Mouse (Mus musculus): ENCODE data around the gene Tollip. TPM values are rescaled to one million over a fixed set of nuclear protein-coding genes. Genes with fewer than 3 reads are reported as not detected.

The Tollip gene
- polyA plus RNA-seq (2015; fragmentation: Nextera tagmentation; extraction: Ambion mirVana), result 32.3 and 43.3 TPM in 2 replicates

- Histone ChIP-seq H3K4me2 (no peak within 1 kb of the TSS), H3K27me3 (peaks cover 7% of the 10 kb centered on the region), H3K4me3 (no peak within 1 kb of the TSS), H3K27ac (no peak within 1 kb of the TSS), H3K9me3 (replicated peaks) (no peaks in the 10 kb centered on the region), H3K4me1 (replicated peaks) (no peaks in the 10 kb centered on the region), H3K9ac (no peak within 1 kb of the TSS), H3K36me3 (no peaks in the 10 kb centered on the region)
- WGBS, result 94% methylated on average over 2 of the region's 2 CpGs
- no peak for ATAC-seq (replicated peaks; ENCODE audit: insufficient number of reproducible peaks, insufficient read depth, low FRiP score, low read depth)
Observed at GRCm38 (mm10) chr7:141918407-141918806, at the start of gene Tollip. Tollip (minus strand) TSS chr7:141918507.

- no peak overlapping the region for H3K4me2 ChIP-seq
- H3K4me1 ChIP-seq (replicated peaks), result no peaks in the 10 kb centered on the region
- H3K27me3 ChIP-seq, result 0 out of 2 replicates have a peak, but pooled peaks cover 15% of the 10 kb centered on the region
- no peak for ATAC-seq (replicated peaks; ENCODE audit: insufficient number of reproducible peaks, insufficient read depth, low FRiP score, low read depth)
- no peak overlapping the region for H3K9ac ChIP-seq
- no peaks in the 10 kb centered on the region for H3K9me3 ChIP-seq (replicated peaks)
- H3K36me3 ChIP-seq, result no peaks in the 10 kb centered on the region
- H3K27ac ChIP-seq, result no peak overlapping the region
- H3K4me3 ChIP-seq, result no peak overlapping the region
- 67% methylated on average over 2 of the region's 2 CpGs for WGBS
Observed at GRCm38 (mm10) chr7:141966281-141966680, 48.0 kb upstream of the Tollip start.

GRCm38 (mm10) chr7:141962521-141962920, 44.2 kb upstream of the Tollip start:
- Histone ChIP-seq H3K4me1 (replicated peaks) (no peaks in the 10 kb centered on the region), H3K36me3 (no peaks in the 10 kb centered on the region), H3K4me3 (no peak overlapping the region), H3K4me2 (no peak overlapping the region), H3K9me3 (replicated peaks) (no peaks in the 10 kb centered on the region), H3K9ac (no peak overlapping the region), H3K27ac (no peak overlapping the region), H3K27me3 (peaks cover 14% of the 10 kb centered on the region; the same call in 1 of the 2 replicates)
- WGBS, result 78% methylated on average over 3 of the region's 3 CpGs
- no peak for ATAC-seq (replicated peaks; ENCODE audit: insufficient number of reproducible peaks, insufficient read depth, low FRiP score, low read depth)

- H3K4me2 ChIP-seq, result no peak overlapping the region
- H3K9ac ChIP-seq, result no peak overlapping the region
- H3K4me1 ChIP-seq (replicated peaks), result no peaks in the 10 kb centered on the region
- no peaks in the 10 kb centered on the region for H3K9me3 ChIP-seq (replicated peaks)
- no peak overlapping the region for H3K4me3 ChIP-seq
- 72% methylated on average over 3 of the region's 3 CpGs for WGBS
- H3K27ac ChIP-seq, result no peak overlapping the region
- H3K36me3 ChIP-seq, result no peaks in the 10 kb centered on the region
- H3K27me3 ChIP-seq, result peaks cover 20% of the 10 kb centered on the region
- no peak; the same call in 1 of the 2 replicates for ATAC-seq (replicated peaks; ENCODE audit: insufficient number of reproducible peaks, insufficient read depth, low FRiP score, low read depth)
Observed at GRCm38 (mm10) chr7:141961491-141961890, 43.2 kb upstream of the Tollip start.

- Histone ChIP-seq H3K4me3 (no peak overlapping the region), H3K36me3 (no peaks in the 10 kb centered on the region), H3K27me3 (peaks cover 26% of the 10 kb centered on the region), H3K9me3 (replicated peaks) (no peaks in the 10 kb centered on the region), H3K9ac (no peak overlapping the region), H3K4me1 (replicated peaks) (no peaks in the 10 kb centered on the region), H3K27ac (no peak overlapping the region), H3K4me2 (no peak overlapping the region)
- ATAC-seq (replicated peaks; ENCODE audit: insufficient number of reproducible peaks, insufficient read depth, low FRiP score, low read depth), result no peak
- WGBS, result 60% methylated on average over 2 of the region's 2 CpGs
Observed at GRCm38 (mm10) chr7:141960926-141961325, 42.6 kb upstream of the Tollip start.

GRCm38 (mm10) chr7:141959133-141959532, 40.8 kb upstream of the Tollip start:
- Histone ChIP-seq H3K4me3 (no peak overlapping the region), H3K36me3 (no peaks in the 10 kb centered on the region), H3K9me3 (replicated peaks) (no peaks in the 10 kb centered on the region), H3K9ac (no peak overlapping the region), H3K4me1 (replicated peaks) (no peaks in the 10 kb centered on the region), H3K27ac (no peak overlapping the region), H3K4me2 (no peak overlapping the region), H3K27me3 (peaks cover 42% of the 10 kb centered on the region)
- 63% methylated on average over 1 of the region's 1 CpGs for WGBS
- no peak for ATAC-seq (replicated peaks; ENCODE audit: insufficient number of reproducible peaks, insufficient read depth, low FRiP score, low read depth)

- no peak overlapping the region for H3K4me2 ChIP-seq
- peaks cover 51% of the 10 kb centered on the region for H3K27me3 ChIP-seq
- no peak overlapping the region for H3K4me3 ChIP-seq
- no peak overlapping the region for H3K9ac ChIP-seq
- H3K4me1 ChIP-seq (replicated peaks), result no peaks in the 10 kb centered on the region
- no peaks in the 10 kb centered on the region for H3K9me3 ChIP-seq (replicated peaks)
- no peak overlapping the region for H3K27ac ChIP-seq
- 72% methylated on average over 2 of the region's 2 CpGs for WGBS
- ATAC-seq (replicated peaks; ENCODE audit: insufficient number of reproducible peaks, insufficient read depth, low FRiP score, low read depth), result no peak
- no peaks in the 10 kb centered on the region for H3K36me3 ChIP-seq
Observed at GRCm38 (mm10) chr7:141958211-141958610, 39.9 kb upstream of the Tollip start.

- 65% methylated on average over 4 of the region's 4 CpGs for WGBS
- H3K4me2 ChIP-seq, result no peak overlapping the region
- no peak overlapping the region for H3K27ac ChIP-seq
- H3K36me3 ChIP-seq, result no peaks in the 10 kb centered on the region
- no peak overlapping the region for H3K9ac ChIP-seq
- ATAC-seq (replicated peaks; ENCODE audit: insufficient number of reproducible peaks, insufficient read depth, low FRiP score, low read depth), result no peak
- H3K9me3 ChIP-seq (replicated peaks), result no peaks in the 10 kb centered on the region
- no peak overlapping the region for H3K4me3 ChIP-seq
- no peaks in the 10 kb centered on the region for H3K4me1 ChIP-seq (replicated peaks)
- peaks cover 57% of the 10 kb centered on the region for H3K27me3 ChIP-seq
Observed at GRCm38 (mm10) chr7:141957524-141958051, 39.3 kb upstream of the Tollip start.

- ATAC-seq (replicated peaks; ENCODE audit: insufficient number of reproducible peaks, insufficient read depth, low FRiP score, low read depth), result no peak
- Histone ChIP-seq H3K4me1 (replicated peaks) (no peaks in the 10 kb centered on the region), H3K36me3 (no peaks in the 10 kb centered on the region), H3K9ac (no peak overlapping the region), H3K4me2 (no peak overlapping the region), H3K27ac (no peak overlapping the region), H3K9me3 (replicated peaks) (0 out of 2 replicates have a peak, but pooled peaks cover 3% of the 10 kb centered on the region), H3K27me3 (peaks cover 63% of the 10 kb centered on the region), H3K4me3 (no peak overlapping the region)
- 72% methylated on average over 8 of the region's 8 CpGs for WGBS
Observed at GRCm38 (mm10) chr7:141956174-141956566, 37.9 kb upstream of the Tollip start.

- peaks cover 68% of the 10 kb centered on the region for H3K27me3 ChIP-seq
- no peak overlapping the region for H3K27ac ChIP-seq
- no peak for ATAC-seq (replicated peaks; ENCODE audit: insufficient number of reproducible peaks, insufficient read depth, low FRiP score, low read depth)
- WGBS, result 62% methylated on average over 5 of the region's 5 CpGs
- H3K9ac ChIP-seq, result no peak overlapping the region
- H3K4me3 ChIP-seq, result no peak overlapping the region
- no peaks in the 10 kb centered on the region for H3K36me3 ChIP-seq
- no peaks in the 10 kb centered on the region for H3K4me1 ChIP-seq (replicated peaks)
- H3K9me3 ChIP-seq (replicated peaks), result 0 out of 2 replicates have a peak, but pooled peaks cover 3% of the 10 kb centered on the region
- H3K4me2 ChIP-seq, result no peak overlapping the region
Observed at GRCm38 (mm10) chr7:141955565-141956173, 37.4 kb upstream of the Tollip start.

GRCm38 (mm10) chr7:141953616-141954015, 35.3 kb upstream of the Tollip start:
- 58% methylated on average over 6 of the region's 6 CpGs for WGBS
- H3K27me3 ChIP-seq, result peaks cover 81% of the 10 kb centered on the region
- no peak for ATAC-seq (replicated peaks; ENCODE audit: insufficient number of reproducible peaks, insufficient read depth, low FRiP score, low read depth)

GRCm38 (mm10) chr7:141952920-141953319, 34.6 kb upstream of the Tollip start:
- Histone ChIP-seq H3K4me2 (no peak overlapping the region), H3K4me1 (replicated peaks) (peaks cover 14% of the 10 kb centered on the region), H3K27me3 (peaks cover 88% of the 10 kb centered on the region), H3K36me3 (no peaks in the 10 kb centered on the region), H3K9ac (no peak overlapping the region), H3K9me3 (replicated peaks) (0 out of 2 replicates have a peak, but pooled peaks cover 3% of the 10 kb centered on the region), H3K4me3 (no peak overlapping the region), H3K27ac (no peak overlapping the region)
- WGBS, result 55% methylated on average over 4 of the region's 4 CpGs
- ATAC-seq (replicated peaks; ENCODE audit: insufficient number of reproducible peaks, insufficient read depth, low FRiP score, low read depth), result no peak

More at GRCm38 (mm10) chr7:141953616-141954015, 35.3 kb upstream of the Tollip start:
- no peak overlapping the region for H3K4me2 ChIP-seq
- H3K4me3 ChIP-seq, result no peak overlapping the region
- H3K9me3 ChIP-seq (replicated peaks), result 0 out of 2 replicates have a peak, but pooled peaks cover 3% of the 10 kb centered on the region
- H3K27ac ChIP-seq, result no peak overlapping the region
- H3K9ac ChIP-seq, result no peak overlapping the region
- H3K4me1 ChIP-seq (replicated peaks), result peaks cover 14% of the 10 kb centered on the region
- H3K36me3 ChIP-seq, result no peaks in the 10 kb centered on the region
